Mouse (Mus musculus): ENCODE measurements around the gene Ift122. TPM values are rescaled to one million over a fixed set of nuclear protein-coding genes. Genes with fewer than 3 reads are reported as not detected.

Ift122 gene
- 0.83 and 3.6 TPM in 2 replicates for polyA plus RNA-seq (2011; ENCODE audit: insufficient read depth, insufficient read length, low replicate concordance, missing spikeins)

DNA sequence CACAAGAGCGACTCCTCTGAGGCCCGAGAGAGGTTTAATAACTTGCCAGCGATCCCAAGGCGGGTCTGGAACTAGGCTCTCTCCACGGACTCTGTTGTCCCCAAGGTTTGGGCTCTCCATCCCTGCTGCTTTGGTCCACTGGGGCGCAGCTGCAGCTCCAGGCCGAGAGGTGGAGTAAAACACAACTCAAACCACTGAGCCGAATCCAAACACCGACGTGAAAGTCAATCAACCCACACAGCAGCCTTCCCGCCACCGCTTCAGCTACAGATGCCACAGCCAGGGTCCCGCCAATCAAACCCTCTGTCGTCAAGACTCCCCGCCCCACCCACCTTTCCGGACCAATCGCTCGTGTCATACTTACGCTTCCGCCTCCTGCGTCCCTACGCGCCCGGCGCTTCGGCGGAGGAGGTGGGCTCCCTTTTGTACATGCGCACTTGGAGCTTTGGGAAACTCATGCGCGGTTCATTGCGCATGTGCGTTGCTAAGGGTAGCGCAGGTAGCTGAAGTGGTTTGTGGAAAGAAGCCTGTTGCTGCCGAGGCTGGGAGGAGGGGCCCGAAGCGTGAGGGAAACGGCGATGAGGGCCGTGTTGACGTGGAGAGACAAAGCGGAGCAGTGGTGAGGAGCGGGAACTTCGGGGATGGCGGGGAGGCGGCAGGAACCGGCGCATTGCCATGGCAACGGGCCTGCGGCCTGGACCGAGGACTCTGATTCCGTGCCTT, at the start of gene Ift122, which contains the start of gene Mbd4:
Gene Ift122, plus strand, starts transcription at position 380 of the 723 bp plus-strand sequence.
Gene Mbd4, minus strand, starts transcription at position 281 of the 723 bp plus-strand sequence.
- H3K4me3 ChIP-seq (replicated peaks; ENCODE audit: control insufficient read depth, low read depth, low read length): peak within 1 kb of the TSS; percentile 95
- under 1% methylated on average over 51 of the region's 51 CpGs for WGBS

DNA sequence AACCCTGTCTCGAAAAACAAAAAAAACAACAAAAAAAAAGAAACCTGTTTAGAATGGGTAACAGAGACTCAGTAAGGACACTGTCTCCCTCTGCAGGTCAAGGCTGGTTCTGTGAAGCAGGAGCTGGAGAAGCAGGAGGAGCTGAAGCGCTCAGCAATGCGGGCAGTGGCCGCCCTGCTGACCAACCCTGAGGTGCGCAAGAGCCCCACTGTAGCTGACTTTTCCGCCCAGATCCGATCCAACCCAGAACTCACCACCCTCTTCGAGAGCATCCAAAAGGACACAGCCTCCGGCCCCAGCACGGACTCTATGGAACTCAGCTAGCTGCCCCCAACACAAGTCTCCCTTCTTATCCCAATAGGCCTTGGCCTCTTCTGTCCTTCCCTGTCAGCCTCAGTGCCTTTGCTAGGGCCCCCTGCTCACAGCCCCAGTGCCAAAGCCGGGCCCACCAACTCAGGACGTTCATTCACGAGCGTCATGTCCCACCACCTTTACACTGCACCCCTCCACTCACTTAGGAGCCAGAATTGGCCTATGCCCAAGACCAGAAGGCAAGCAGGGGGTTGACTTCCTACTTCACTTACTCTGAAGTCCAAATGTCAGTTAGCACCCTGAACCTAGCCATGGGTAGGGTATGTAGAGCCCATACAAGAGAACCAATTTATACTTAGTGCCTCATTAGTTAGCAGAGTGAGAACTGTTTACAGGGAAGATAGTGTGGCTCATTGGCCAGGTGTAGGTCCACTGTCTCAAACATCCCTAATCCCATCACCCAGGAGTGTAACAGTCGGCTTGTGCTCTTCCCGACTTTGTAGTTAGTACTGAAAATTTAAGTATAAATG, 49.5 kb upstream of the Ift122 start:
- 48% methylated on average over 16 of the region's 16 CpGs for WGBS
- Histone ChIP-seq H3K4me1 (ENCODE audit: control insufficient read depth, insufficient read depth, low read length) (peaks cover 4% of the 10 kb centered on the region; the same call in 1 of the 2 replicates), H3K27ac (ENCODE audit: control insufficient read depth, insufficient read depth, low read depth, low read length, poor library complexity) (no peak overlapping the region), H3K4me3 (replicated peaks; ENCODE audit: control insufficient read depth, low read depth, low read length) (no peak overlapping the region)
- TF ChIP-seq CTCF (IDR thresholded peaks at IDR 0.05; ENCODE audit: control insufficient read depth, insufficient read depth, low read length) (peak; percentile 52), POLR2A (IDR thresholded peaks at IDR 0.05; ENCODE audit: borderline replicate concordance, control insufficient read depth, low read depth, low read length) (no peak)

More for the DNA sequence above, at the start of gene Ift122, which contains the start of gene Mbd4:
- Histone ChIP-seq H3K27ac (ENCODE audit: control insufficient read depth, insufficient read depth, low read depth, low read length, poor library complexity) (peak within 1 kb of the TSS; percentile 85), H3K4me1 (ENCODE audit: control insufficient read depth, insufficient read depth, low read length) (no peaks in the 10 kb centered on the region; the same call in 1 of the 2 replicates)
- TF ChIP-seq CTCF (IDR thresholded peaks at IDR 0.05; ENCODE audit: control insufficient read depth, insufficient read depth, low read length) (peak; percentile 23; the same call in 1 of the 2 replicates), POLR2A (IDR thresholded peaks at IDR 0.05; ENCODE audit: borderline replicate concordance, control insufficient read depth, low read depth, low read length) (peak; percentile 83)

DNA sequence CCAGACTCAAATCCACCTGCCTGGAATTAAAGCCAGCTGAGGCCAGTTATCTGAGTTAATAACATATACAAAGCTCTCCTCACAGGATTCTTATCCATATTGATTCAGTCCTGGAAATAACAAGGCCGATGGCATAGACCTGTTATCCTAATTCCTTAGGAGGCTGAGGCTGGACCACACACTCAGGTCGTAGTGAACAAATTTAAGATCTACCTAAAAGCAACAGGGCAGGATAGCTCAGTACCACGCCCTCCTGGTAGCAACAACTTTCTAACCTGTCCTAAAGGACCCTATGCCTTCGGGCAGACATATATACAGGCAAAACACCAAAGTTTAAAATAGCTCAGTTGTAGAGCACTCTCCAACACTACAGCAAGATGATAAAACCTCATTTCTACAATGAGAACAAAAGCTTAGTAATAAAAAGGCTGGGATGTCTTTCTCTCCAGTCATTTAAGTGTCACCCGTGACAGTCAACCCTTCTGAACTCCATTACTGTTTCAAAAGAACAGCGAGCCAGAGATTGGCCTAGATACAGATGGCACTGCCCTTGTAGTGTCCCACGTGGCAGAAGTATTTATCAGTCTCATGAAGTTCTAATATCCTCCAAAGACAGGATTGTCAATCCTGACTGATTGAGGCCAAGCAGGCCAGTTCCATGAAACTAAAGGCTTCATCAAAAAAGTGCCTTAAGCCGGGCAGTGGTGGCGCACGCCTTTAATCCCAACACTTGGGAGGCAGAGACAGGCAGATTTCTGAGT, 48.7 kb upstream of the Ift122 start:
- no peak overlapping the region for H3K4me3 ChIP-seq (replicated peaks; ENCODE audit: control insufficient read depth, low read depth, low read length)
- TF ChIP-seq POLR2A (IDR thresholded peaks at IDR 0.05; ENCODE audit: borderline replicate concordance, control insufficient read depth, low read depth, low read length) (no peak), CTCF (IDR thresholded peaks at IDR 0.05; ENCODE audit: control insufficient read depth, insufficient read depth, low read length) (no peak)
- H3K27ac ChIP-seq (ENCODE audit: control insufficient read depth, insufficient read depth, low read depth, low read length, poor library complexity): no peak overlapping the region
- 74% methylated on average over 10 of the region's 10 CpGs for WGBS
- H3K4me1 ChIP-seq (ENCODE audit: control insufficient read depth, insufficient read depth, low read length): peaks cover 4% of the 10 kb centered on the region; the same call in 1 of the 2 replicates

DNA sequence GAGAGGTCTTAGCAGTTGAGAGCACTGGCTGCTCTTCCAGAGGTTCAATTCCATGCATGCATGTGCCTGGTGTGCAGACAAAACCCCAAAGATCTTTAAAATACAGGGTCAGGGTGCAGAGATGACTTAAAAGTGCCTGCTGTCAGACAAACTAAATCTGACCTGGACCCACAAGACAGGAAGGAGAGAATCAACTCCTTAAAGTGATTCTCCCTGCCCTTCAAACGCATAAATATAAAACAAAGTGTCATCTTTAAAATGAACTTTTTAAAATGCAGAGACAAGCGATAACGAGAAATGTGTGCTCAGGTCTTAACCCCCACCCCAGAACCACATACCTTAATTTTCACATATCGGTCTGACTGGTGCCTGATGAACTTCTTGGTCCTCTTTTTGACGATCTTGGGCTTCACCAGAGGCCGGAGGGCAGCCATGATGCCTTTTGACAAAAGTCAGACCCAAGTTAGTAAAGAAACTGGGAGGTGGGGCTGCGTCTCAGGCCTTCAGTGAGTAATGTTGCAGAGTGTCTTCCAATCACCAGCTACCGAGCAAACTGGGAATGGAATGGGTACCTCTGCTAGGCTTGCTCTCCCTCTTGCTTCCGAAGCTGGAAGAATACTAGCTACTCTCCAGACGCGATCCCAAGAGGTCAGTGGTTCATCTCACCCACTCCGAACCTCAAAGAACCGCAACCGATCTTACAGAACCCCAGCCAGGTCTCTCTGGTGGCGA, 45.6 kb upstream of the Ift122 start:
- TF ChIP-seq POLR2A (IDR thresholded peaks at IDR 0.05; ENCODE audit: borderline replicate concordance, control insufficient read depth, low read depth, low read length) (no peak), CTCF (IDR thresholded peaks at IDR 0.05; ENCODE audit: control insufficient read depth, insufficient read depth, low read length) (no peak)
- Histone ChIP-seq H3K27ac (ENCODE audit: control insufficient read depth, insufficient read depth, low read depth, low read length, poor library complexity) (peak overlapping the region; percentile 82; the same call in 1 of the 2 replicates), H3K4me1 (ENCODE audit: control insufficient read depth, insufficient read depth, low read length) (peaks cover 4% of the 10 kb centered on the region; the same call in 1 of the 2 replicates), H3K4me3 (replicated peaks; ENCODE audit: control insufficient read depth, low read depth, low read length) (peak overlapping the region; percentile 88)
- 2% methylated on average over 15 of the region's 15 CpGs for WGBS

DNA sequence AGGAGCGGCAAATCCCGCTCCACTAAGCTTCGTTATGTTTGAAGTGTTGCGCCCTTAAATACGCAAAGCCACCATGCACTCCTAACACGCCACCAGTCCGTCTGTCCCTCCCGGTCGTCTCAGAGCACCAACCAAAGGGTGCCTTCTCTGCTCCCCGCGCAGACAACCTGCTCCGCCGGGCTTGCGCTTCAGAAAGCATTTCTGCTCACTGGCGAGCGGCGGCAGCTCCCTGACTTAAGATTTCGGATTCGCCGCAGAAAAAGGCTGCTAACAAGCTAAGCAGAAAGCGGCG, 45.1 kb upstream of the Ift122 start:
- TF ChIP-seq CTCF (IDR thresholded peaks at IDR 0.05; ENCODE audit: control insufficient read depth, insufficient read depth, low read length) (no peak), POLR2A (IDR thresholded peaks at IDR 0.05; ENCODE audit: borderline replicate concordance, control insufficient read depth, low read depth, low read length) (no peak)
- H3K4me3 ChIP-seq (replicated peaks; ENCODE audit: control insufficient read depth, low read depth, low read length): peak overlapping the region; percentile 88
- H3K27ac ChIP-seq (ENCODE audit: control insufficient read depth, insufficient read depth, low read depth, low read length, poor library complexity): peak overlapping the region; percentile 82
- peaks cover 4% of the 10 kb centered on the region; the same call in 1 of the 2 replicates for H3K4me1 ChIP-seq (ENCODE audit: control insufficient read depth, insufficient read depth, low read length)
- under 1% methylated on average over 22 of the region's 22 CpGs for WGBS

DNA sequence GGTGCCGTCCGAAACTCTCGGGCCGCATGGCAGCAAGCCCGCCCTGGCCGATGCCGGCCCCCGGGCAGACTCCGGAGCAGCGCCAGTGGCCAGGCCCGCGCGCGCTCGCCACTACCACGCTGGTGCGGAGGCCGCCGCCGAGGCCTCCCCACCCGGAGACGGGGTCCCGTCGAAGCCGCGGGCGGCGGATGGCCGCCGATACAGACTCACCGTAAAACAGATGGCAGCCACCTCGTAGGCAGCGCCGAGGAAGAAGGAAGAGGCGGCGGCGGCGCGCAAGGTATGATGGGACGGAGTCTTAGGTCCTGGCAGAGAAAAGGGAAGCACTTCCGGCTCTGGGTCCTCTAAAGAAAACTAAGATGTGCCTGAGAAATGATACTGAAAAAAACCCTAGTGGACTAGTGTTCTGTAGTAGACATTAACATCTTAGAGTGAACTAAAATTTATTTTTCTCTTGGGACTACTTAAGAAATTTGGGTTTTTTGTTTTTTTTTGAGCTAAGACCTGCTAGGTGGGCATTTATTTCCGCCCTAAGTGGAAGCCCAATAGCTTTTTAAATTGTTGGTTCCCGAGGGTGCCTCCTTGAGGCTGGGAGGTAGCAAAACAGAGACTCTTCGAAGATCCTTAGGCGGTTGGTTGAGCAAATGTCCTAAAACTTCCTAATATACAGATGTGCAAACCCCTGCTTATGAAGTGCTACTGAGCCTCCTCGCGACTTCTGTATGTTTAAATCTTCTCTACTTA, 44.6 kb upstream of the Ift122 start, which contains the start of gene Rpl32:
Gene Rpl32, minus strand, starts transcription at position 260 of the 744 bp plus-strand sequence.
- under 1% methylated on average over 47 of the region's 47 CpGs for WGBS
- H3K4me1 ChIP-seq (ENCODE audit: control insufficient read depth, insufficient read depth, low read length): peaks cover 4% of the 10 kb centered on the region; the same call in 1 of the 2 replicates
- TF ChIP-seq POLR2A (IDR thresholded peaks at IDR 0.05; ENCODE audit: borderline replicate concordance, control insufficient read depth, low read depth, low read length) (peak; percentile 78), CTCF (IDR thresholded peaks at IDR 0.05; ENCODE audit: control insufficient read depth, insufficient read depth, low read length) (no peak; the same call in 1 of the 2 replicates)
- peak within 1 kb of the TSS; percentile 88 for H3K4me3 ChIP-seq (replicated peaks; ENCODE audit: control insufficient read depth, low read depth, low read length)
- H3K27ac ChIP-seq (ENCODE audit: control insufficient read depth, insufficient read depth, low read depth, low read length, poor library complexity): peak within 1 kb of the TSS; percentile 82
